Mouse (Mus musculus) lung, postnatal 0 days (tissue): ENCODE measurements around the gene Scly.

Experiments
- CTCF ChIP-seq: IDR thresholded peaks from 2 replicates; pipeline ENCODE4 v1.5.1; 2016; ENCODE audit warnings: antibody characterized with exemption, mild to moderate bottlenecking
- EP300 ChIP-seq: IDR thresholded peaks from 2 replicates; pipeline ENCODE4 v1.6.1; 2016; ENCODE audit warnings: antibody characterized with exemption, mild to moderate bottlenecking, control low read depth

- TF ChIP-seq CTCF, result no peak
- TF ChIP-seq EP300, result no peak
Measured at GRCm38 (mm10) chr1:91282582-91282981, 15.6 kb upstream of the Scly start.
